Mouse (Mus musculus) thymus, adult 2 months (tissue): ENCODE measurements around the gene Gpr137b. TPM values are rescaled to one million over a fixed set of nuclear protein-coding genes. Genes with fewer than 3 reads are reported as not detected.
"Not testable (repeated sequence)": the region's sequence is repeated elsewhere in the genome, so short reads cannot be mapped to it uniquely, and the experiment has no call there.

ENCODE experiments used
- DNase-seq: peaks from one replicate; pipeline ENCODE4 v3.0.0; 2021
- H3K27ac ChIP-seq: fragments of 200-500 bp; 2 replicates; pipeline ENCODE4 v1.5.1; 2012; ENCODE audit warnings: low read length, control low read depth; ENCODE audit not compliant: control insufficient read depth, insufficient read depth
- H3K27me3 ChIP-seq: fragments of 200-500 bp; 2 replicates; pipeline ENCODE4 v1.6.1; 2012; ENCODE audit warnings: mild to moderate bottlenecking, low read length, moderate library complexity, mixed read lengths; ENCODE audit not compliant: control insufficient read depth, insufficient read depth
- H3K36me3 ChIP-seq: fragments of 200-500 bp; 2 replicates; pipeline ENCODE4 v1.6.1; 2012; ENCODE audit warnings: mild to moderate bottlenecking, low read length, moderate library complexity; ENCODE audit not compliant: control insufficient read depth, insufficient read depth
- H3K4me1 ChIP-seq: fragments of 200-500 bp; replicated peaks from 2 replicates; pipeline ENCODE4 v1.6.1; 2012; ENCODE audit warnings: low read length; ENCODE audit not compliant: control insufficient read depth, insufficient read depth
- H3K4me3 ChIP-seq: fragments of 200-500 bp; 2 replicates; pipeline ENCODE4 v1.5.1; 2012; ENCODE audit warnings: mild to moderate bottlenecking, low read length, control low read depth, moderate library complexity; ENCODE audit not compliant: control insufficient read depth, insufficient read depth
- WGBS: fragments of 180-500 bp; shearing (Covaris S2); methylation state at CpG from one replicate; pipeline ENCODE4 v1.1.7; 2018; 5-methylcytosine and 5-hydroxymethylcytosine counted together
- polyA plus RNA-seq: library from polyadenylated mRNA; depleted of rRNA; stranded (reverse); fragments of >200 nt; gene quantifications from 2 replicates; pipeline ENCODE4 v1.2.3, GENCODE M21; 2012; rRNA removed

The Gpr137b gene
- 33.9 and 37.0 TPM in 2 replicates for polyA plus RNA-seq

- H3K4me1 ChIP-seq, H3K36me3 ChIP-seq, H3K27me3 ChIP-seq, H3K27ac ChIP-seq: not testable (repeated sequence)
- peak; percentile 23 for DNase-seq
- H3K4me3 ChIP-seq: peak within 1 kb of the TSS; percentile 37
- WGBS: 1% methylated on average over 59 of the region's 78 CpGs
Observed at GRCm38 (mm10) chr13:13393228-13394095, at the start of gene Gpr137b. Gene Gpr137b (minus strand): TSS chr13:13394014.

GRCm38 (mm10) chr13:13438112-13438953 is 44.5 kb upstream of the Gpr137b start:
- not testable (repeated sequence) for H3K4me3 ChIP-seq, DNase-seq, H3K4me1 ChIP-seq, H3K27me3 ChIP-seq, H3K36me3 ChIP-seq, H3K27ac ChIP-seq
- WGBS: 9% methylated on average over 19 of the region's 28 CpGs

- H3K36me3 ChIP-seq, H3K4me1 ChIP-seq, H3K27me3 ChIP-seq, H3K27ac ChIP-seq, H3K4me3 ChIP-seq, DNase-seq: not testable (repeated sequence)
- WGBS: 3% methylated on average over 33 of the region's 39 CpGs
Observed at GRCm38 (mm10) chr13:13437460-13438015, 43.7 kb upstream of the Gpr137b start, which contains the start of gene Nid1. Gene Nid1 (plus strand): TSS chr13:13437551.

DNA sequence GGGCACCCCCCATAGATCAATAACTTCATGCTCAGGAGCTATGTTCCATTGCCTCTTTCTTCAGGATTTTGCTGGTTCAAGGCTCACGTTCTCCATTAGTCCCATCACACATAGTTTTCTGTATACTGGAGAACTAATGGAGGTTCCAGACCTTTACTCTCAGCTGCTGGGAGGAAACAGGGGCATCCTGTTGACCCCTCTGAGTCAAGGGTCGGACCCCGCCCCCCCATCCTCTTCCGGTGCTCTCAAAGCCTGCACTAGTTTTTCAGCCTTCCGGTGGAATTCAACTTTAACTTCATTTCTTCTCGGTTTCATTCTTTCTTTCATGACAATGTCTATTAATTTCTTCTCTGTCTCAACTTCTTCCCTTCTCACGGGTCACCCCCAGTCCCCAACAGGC is 42.3 kb upstream of the Gpr137b start:
- not testable (repeated sequence) for H3K36me3 ChIP-seq, H3K4me3 ChIP-seq, H3K27ac ChIP-seq, DNase-seq, H3K4me1 ChIP-seq, H3K27me3 ChIP-seq
- WGBS: 45% methylated on average over 5 of the region's 7 CpGs

GRCm38 (mm10) chr13:13423301-13423700 is 29.5 kb upstream of the Gpr137b start:
- not testable (repeated sequence) for H3K27me3 ChIP-seq, H3K36me3 ChIP-seq, H3K27ac ChIP-seq, DNase-seq, H3K4me3 ChIP-seq, H3K4me1 ChIP-seq
- WGBS: 75% methylated on average over 1 of the region's 5 CpGs

DNA sequence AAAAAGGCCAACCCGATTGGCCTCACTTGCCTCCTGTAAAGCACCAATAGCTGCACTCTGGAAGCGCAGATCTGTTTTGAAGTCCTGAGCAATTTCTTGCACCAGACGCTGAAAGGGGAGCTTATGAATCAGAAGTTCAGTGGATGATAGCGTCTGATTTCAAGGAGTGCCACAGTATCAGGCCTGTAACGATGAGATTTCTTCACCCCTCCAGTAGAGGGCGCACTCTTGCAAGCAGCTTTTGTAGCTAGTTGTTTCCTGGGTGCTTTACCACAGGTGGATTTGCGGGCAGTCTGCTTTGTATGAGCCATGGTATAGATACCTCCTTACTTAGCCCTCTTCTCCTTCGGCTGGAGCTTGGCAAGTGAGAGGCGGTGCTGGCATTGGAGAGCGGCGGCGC is 25.0 kb upstream of the Gpr137b start:
- 96% methylated on average over 7 of the region's 12 CpGs for WGBS

DNA sequence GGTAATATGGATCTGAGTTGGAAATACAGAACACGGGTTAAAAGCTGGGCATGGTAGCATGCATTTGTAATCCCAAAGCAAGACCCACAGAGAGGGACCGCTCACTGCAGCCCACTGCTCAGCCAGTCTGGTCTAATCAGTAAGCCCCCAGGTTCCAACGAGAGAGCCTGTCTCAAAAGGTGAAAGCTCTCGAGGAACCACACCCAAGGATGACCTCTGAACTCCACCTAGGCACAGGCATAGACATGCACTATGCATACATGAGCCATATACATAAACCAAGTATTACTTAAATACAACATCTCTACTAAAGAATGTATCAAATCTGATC is 22.2 kb upstream of the Gpr137b start:
- DNase-seq, H3K36me3 ChIP-seq, H3K27me3 ChIP-seq, H3K4me3 ChIP-seq, H3K4me1 ChIP-seq, H3K27ac ChIP-seq: not testable (repeated sequence)
- 77% methylated on average over 4 of the region's 4 CpGs for WGBS

More for the DNA sequence above, 25.0 kb upstream of the Gpr137b start:
- H3K4me3 ChIP-seq, H3K27me3 ChIP-seq, H3K36me3 ChIP-seq, H3K4me1 ChIP-seq, H3K27ac ChIP-seq, DNase-seq: not testable (repeated sequence)

- peak; percentile 23 for DNase-seq
- WGBS: 35% methylated on average over 23 of the region's 23 CpGs
- H3K27ac ChIP-seq, H3K4me1 ChIP-seq, H3K4me3 ChIP-seq, H3K27me3 ChIP-seq, H3K36me3 ChIP-seq: not testable (repeated sequence)
Observed at GRCm38 (mm10) chr13:13415120-13416006, 21.5 kb upstream of the Gpr137b start.
